Mouse (Mus musculus): ENCODE measurements around the gene Dkk2. TPM values are rescaled to one million over a fixed set of nuclear protein-coding genes. Genes with fewer than 3 reads are reported as not detected.
"Not testable (repeated sequence)": the region's sequence is repeated elsewhere in the genome, so short reads cannot be mapped to it uniquely, and the experiment has no call there.

Gene Dkk2
- polyA plus RNA-seq (2012; rRNA removed) = 0.10 and 0.21 TPM in 2 replicates

- H3K27ac ChIP-seq (ENCODE audit: insufficient read depth, low read length) = no peak within 1 kb of the TSS
- no peak for DNase-seq
- no peak for TF ChIP-seq CTCF (IDR thresholded peaks at IDR 0.05; ENCODE audit: borderline replicate concordance, insufficient read depth, low read depth, low read length)
- under 1% methylated on average over 33 of the region's 33 CpGs for WGBS
- H3K4me3 ChIP-seq (replicated peaks; ENCODE audit: insufficient read depth, low read depth, low read length) = peak within 1 kb of the TSS; percentile 9
- peaks cover 3% of the 10 kb centered on the region; the same call in 1 of the 2 replicates for H3K4me1 ChIP-seq (ENCODE audit: control insufficient read depth, insufficient read depth, low read length)
- H3K27me3 ChIP-seq (ENCODE audit: control insufficient read depth, insufficient read depth, low read length) = no peaks in the 10 kb centered on the region
These were observed at the start of gene Dkk2 for GRCm38 (mm10) chr3:132085112-132085822. Dkk2 (plus strand) TSS chr3:132085292.

- TF ChIP-seq CTCF (IDR thresholded peaks at IDR 0.05; ENCODE audit: borderline replicate concordance, insufficient read depth, low read depth, low read length) = no peak
- no peak for TF ChIP-seq POLR2A (IDR thresholded peaks at IDR 0.05; ENCODE audit: borderline replicate concordance, insufficient read depth, low read length)
- Histone ChIP-seq H3K4me3 (replicated peaks; ENCODE audit: insufficient read depth, low read depth, low read length) (no peak overlapping the region), H3K4me1 (ENCODE audit: control insufficient read depth, insufficient read depth, low read length) (no peaks in the 10 kb centered on the region), H3K27ac (ENCODE audit: insufficient read depth, low read length) (no peak overlapping the region), H3K27me3 (ENCODE audit: control insufficient read depth, insufficient read depth, low read length) (no peaks in the 10 kb centered on the region)
- DNase-seq = no peak
- WGBS = 91% methylated on average over 2 of the region's 2 CpGs
These were observed 48.4 kb upstream of the Dkk2 start for GRCm38 (mm10) chr3:132036704-132037103.

GRCm38 (mm10) chr3:132037670-132038069, 47.4 kb upstream of the Dkk2 start:
- no peak for DNase-seq
- TF ChIP-seq POLR2A (IDR thresholded peaks at IDR 0.05; ENCODE audit: borderline replicate concordance, insufficient read depth, low read length) (no peak), CTCF (IDR thresholded peaks at IDR 0.05; ENCODE audit: borderline replicate concordance, insufficient read depth, low read depth, low read length) (no peak)
- WGBS = 54% methylated on average over 10 of the region's 10 CpGs
- Histone ChIP-seq H3K27ac (ENCODE audit: insufficient read depth, low read length) (no peak overlapping the region), H3K4me3 (replicated peaks; ENCODE audit: insufficient read depth, low read depth, low read length) (no peak overlapping the region), H3K27me3 (ENCODE audit: control insufficient read depth, insufficient read depth, low read length) (no peaks in the 10 kb centered on the region), H3K4me1 (ENCODE audit: control insufficient read depth, insufficient read depth, low read length) (no peaks in the 10 kb centered on the region)

- Histone ChIP-seq H3K27ac (ENCODE audit: insufficient read depth, low read length) (no peak overlapping the region), H3K4me1 (ENCODE audit: control insufficient read depth, insufficient read depth, low read length) (no peaks in the 10 kb centered on the region), H3K27me3 (ENCODE audit: control insufficient read depth, insufficient read depth, low read length) (no peaks in the 10 kb centered on the region), H3K4me3 (replicated peaks; ENCODE audit: insufficient read depth, low read depth, low read length) (no peak overlapping the region)
- TF ChIP-seq POLR2A (IDR thresholded peaks at IDR 0.05; ENCODE audit: borderline replicate concordance, insufficient read depth, low read length) (no peak), CTCF (IDR thresholded peaks at IDR 0.05; ENCODE audit: borderline replicate concordance, insufficient read depth, low read depth, low read length) (no peak)
- no peak for DNase-seq
- 83% methylated on average over 3 of the region's 3 CpGs for WGBS
These were observed 45.0 kb upstream of the Dkk2 start for GRCm38 (mm10) chr3:132040066-132040465.

- TF ChIP-seq CTCF (IDR thresholded peaks at IDR 0.05; ENCODE audit: borderline replicate concordance, insufficient read depth, low read depth, low read length) (no peak), POLR2A (IDR thresholded peaks at IDR 0.05; ENCODE audit: borderline replicate concordance, insufficient read depth, low read length) (no peak)
- H3K27ac ChIP-seq (ENCODE audit: insufficient read depth, low read length) = no peak overlapping the region
- no peak for DNase-seq
- 84% methylated on average over 8 of the region's 8 CpGs for WGBS
- no peak overlapping the region for H3K4me3 ChIP-seq (replicated peaks; ENCODE audit: insufficient read depth, low read depth, low read length)
- H3K27me3 ChIP-seq (ENCODE audit: control insufficient read depth, insufficient read depth, low read length) = no peaks in the 10 kb centered on the region
- no peaks in the 10 kb centered on the region for H3K4me1 ChIP-seq (ENCODE audit: control insufficient read depth, insufficient read depth, low read length)
These were observed 34.1 kb upstream of the Dkk2 start for GRCm38 (mm10) chr3:132050884-132051457.

- not testable (repeated sequence) for DNase-seq; H3K4me1 ChIP-seq (ENCODE audit: control insufficient read depth, insufficient read depth, low read length); H3K27ac ChIP-seq (ENCODE audit: insufficient read depth, low read length); H3K4me3 ChIP-seq (replicated peaks; ENCODE audit: insufficient read depth, low read depth, low read length); H3K27me3 ChIP-seq (ENCODE audit: control insufficient read depth, insufficient read depth, low read length)
- 77% methylated on average over 1 of the region's 1 CpGs for WGBS
These were observed 22.3 kb upstream of the Dkk2 start for GRCm38 (mm10) chr3:132062816-132063215.

GRCm38 (mm10) chr3:132063374-132063773, 21.7 kb upstream of the Dkk2 start:
- DNase-seq = no peak
- WGBS = 87% methylated on average over 3 of the region's 3 CpGs

GRCm38 (mm10) chr3:132063966-132064365, 21.1 kb upstream of the Dkk2 start:
- no peak overlapping the region for H3K4me3 ChIP-seq (replicated peaks; ENCODE audit: insufficient read depth, low read depth, low read length)
- no peaks in the 10 kb centered on the region for H3K27me3 ChIP-seq (ENCODE audit: control insufficient read depth, insufficient read depth, low read length)
- H3K4me1 ChIP-seq (ENCODE audit: control insufficient read depth, insufficient read depth, low read length) = no peaks in the 10 kb centered on the region
- 83% methylated on average over 4 of the region's 4 CpGs for WGBS
- no peak for TF ChIP-seq CTCF (IDR thresholded peaks at IDR 0.05; ENCODE audit: borderline replicate concordance, insufficient read depth, low read depth, low read length)
- TF ChIP-seq POLR2A (IDR thresholded peaks at IDR 0.05; ENCODE audit: borderline replicate concordance, insufficient read depth, low read length) = no peak
- DNase-seq = no peak
- H3K27ac ChIP-seq (ENCODE audit: insufficient read depth, low read length) = no peak overlapping the region

More at GRCm38 (mm10) chr3:132063374-132063773, 21.7 kb upstream of the Dkk2 start:
- no peaks in the 10 kb centered on the region for H3K4me1 ChIP-seq (ENCODE audit: control insufficient read depth, insufficient read depth, low read length)
- H3K27me3 ChIP-seq (ENCODE audit: control insufficient read depth, insufficient read depth, low read length) = no peaks in the 10 kb centered on the region
- H3K4me3 ChIP-seq (replicated peaks; ENCODE audit: insufficient read depth, low read depth, low read length) = no peak overlapping the region
- H3K27ac ChIP-seq (ENCODE audit: insufficient read depth, low read length) = no peak overlapping the region
- no peak for TF ChIP-seq CTCF (IDR thresholded peaks at IDR 0.05; ENCODE audit: borderline replicate concordance, insufficient read depth, low read depth, low read length)
- TF ChIP-seq POLR2A (IDR thresholded peaks at IDR 0.05; ENCODE audit: borderline replicate concordance, insufficient read depth, low read length) = no peak

Measured in cerebellum, adult 2 months (tissue).